Mouse (Mus musculus) forebrain, embryonic 14.5 days (tissue): ENCODE data around the gene Pacs1. TPM values are rescaled to one million over a fixed set of nuclear protein-coding genes. Genes with fewer than 3 reads are reported as not detected.
"Not testable (repeated sequence)": the region's sequence is repeated elsewhere in the genome, so short reads cannot be mapped to it uniquely, and the experiment has no call there.

Source experiments
- ATAC-seq: fragments of 200-750 bp; cut with Nextera tagmentation; 2 replicates; pipeline ENCODE4 v1.8.0; 2017; ENCODE audit warnings: mild to moderate bottlenecking, moderate library complexity
- DNase-seq: peaks from one replicate; pipeline ENCODE4 v3.0.0-alpha.2; 2015; ENCODE audit warnings: low spot score
- H3K27ac ChIP-seq: fragments of 300-500 bp; sonication (generic); 2 replicates; pipeline ENCODE4 v1.5.1; 2014; ENCODE audit warnings: low read depth, mild to moderate bottlenecking, control low read depth, low read length, moderate library complexity
- H3K27me3 ChIP-seq: fragments of 300-500 bp; sonication (generic); replicated peaks from 2 replicates; pipeline ENCODE4 v1.6.1; 2014; ENCODE audit warnings: low read length, control low read depth, mixed read lengths; ENCODE audit not compliant: control insufficient read depth, insufficient read depth
- H3K36me3 ChIP-seq: fragments of 300-500 bp; sonication (generic); 2 replicates; pipeline ENCODE4 v1.6.1; 2014; ENCODE audit warnings: low read length, control low read depth; ENCODE audit not compliant: control insufficient read depth, insufficient read depth
- H3K4me1 ChIP-seq: fragments of 300-500 bp; sonication (generic); 2 replicates; pipeline ENCODE4 v1.6.1; 2014; ENCODE audit warnings: antibody characterized with exemption, low read length, control low read depth; ENCODE audit not compliant: control insufficient read depth, insufficient read depth
- H3K4me2 ChIP-seq: fragments of 300-500 bp; sonication (generic); 2 replicates; pipeline ENCODE4 v1.6.1; 2014; ENCODE audit warnings: mild to moderate bottlenecking, control low read depth, low read length
- H3K4me3 ChIP-seq: fragments of 300-500 bp; sonication (generic); 2 replicates; pipeline ENCODE4 v1.5.1; 2014; ENCODE audit warnings: low read depth, low read length, control low read depth
- H3K9ac ChIP-seq: fragments of 300-500 bp; sonication (generic); 2 replicates; pipeline ENCODE4 v1.6.1; 2014; ENCODE audit warnings: mild to moderate bottlenecking, low read length, control low read depth, moderate library complexity
- H3K9me3 ChIP-seq: fragments of 300-500 bp; sonication (generic); replicated peaks from 2 replicates; pipeline ENCODE4 v1.6.1; 2016; ENCODE audit warnings: low read length, control low read depth, mixed read lengths; ENCODE audit not compliant: control insufficient read depth
- WGBS: fragments of 180-500 bp; shearing (Covaris S2); extraction: QIAGEN DNeasy Blood & Tissue Kit; methylation state at CpG from one replicate; pipeline ENCODE4 v1.1.7; 2014; 5-methylcytosine and 5-hydroxymethylcytosine counted together
- polyA plus RNA-seq: library from polyadenylated mRNA; unstranded; fragments of >200 nt; fragmentation: Nextera tagmentation; extraction: Ambion mirVana; gene quantifications from 2 replicates; pipeline ENCODE4 v1.2.1, GENCODE M21; 2014

The Pacs1 gene
- polyA plus RNA-seq, 1 experiment from 2014 or later, result 25.0 TPM

- H3K4me3 ChIP-seq, result peak overlapping the region; percentile 80
- peaks cover 43% of the 10 kb centered on the region for H3K4me1 ChIP-seq
- peak; percentile 98 for DNase-seq
- H3K9me3 ChIP-seq, result no peaks in the 10 kb centered on the region
- ATAC-seq, result peak; percentile 79
- peak overlapping the region; percentile 93 for H3K4me2 ChIP-seq
- no peaks in the 10 kb centered on the region for H3K27me3 ChIP-seq
- peaks cover 36% of the 10 kb centered on the region for H3K36me3 ChIP-seq
- H3K9ac ChIP-seq, result peak overlapping the region; percentile 96
- peak overlapping the region; percentile 91 for H3K27ac ChIP-seq
- 0% methylated on average over 21 of the region's 21 CpGs for WGBS
These were observed 178.7 kb downstream of the Pacs1 start for GRCm38 (mm10) chr19:5094243-5094632.

- no peak for DNase-seq
- Histone ChIP-seq H3K4me3 (0 out of 2 replicates have a peak overlapping the region, but pooled peaks have one; percentile 80), H3K27ac (no peak overlapping the region), H3K36me3 (peaks cover 36% of the 10 kb centered on the region), H3K9ac (no peak overlapping the region), H3K27me3 (no peaks in the 10 kb centered on the region), H3K4me1 (peaks cover 44% of the 10 kb centered on the region), H3K9me3 (no peaks in the 10 kb centered on the region), H3K4me2 (peak overlapping the region; percentile 93)
- no peak for ATAC-seq
- 75% methylated on average over 12 of the region's 12 CpGs for WGBS
These were observed 179.3 kb downstream of the Pacs1 start for GRCm38 (mm10) chr19:5093481-5094242.

GRCm38 (mm10) chr19:5092083-5092482 is 180.8 kb downstream of the Pacs1 start:
- Histone ChIP-seq H3K4me3 (no peak overlapping the region), H3K27me3 (no peaks in the 10 kb centered on the region), H3K27ac (no peak overlapping the region), H3K4me2 (no peak overlapping the region), H3K36me3 (peaks cover 36% of the 10 kb centered on the region), H3K9ac (no peak overlapping the region), H3K4me1 (peaks cover 43% of the 10 kb centered on the region), H3K9me3 (no peaks in the 10 kb centered on the region)
- 83% methylated on average over 10 of the region's 10 CpGs for WGBS
- DNase-seq (no peak), ATAC-seq (no peak)

GRCm38 (mm10) chr19:5089324-5089723 is 183.6 kb downstream of the Pacs1 start:
- peak overlapping the region; percentile 71 for H3K9ac ChIP-seq
- DNase-seq (no peak), ATAC-seq (no peak)
- H3K9me3 ChIP-seq, result no peaks in the 10 kb centered on the region
- H3K27me3 ChIP-seq, result peaks cover 19% of the 10 kb centered on the region
- peak overlapping the region; percentile 77 for H3K4me3 ChIP-seq
- no peak overlapping the region for H3K27ac ChIP-seq
- peak overlapping the region; percentile 89 for H3K4me2 ChIP-seq
- H3K4me1 ChIP-seq, result peaks cover 20% of the 10 kb centered on the region
- WGBS, result 92% methylated on average over 4 of the region's 4 CpGs
- H3K36me3 ChIP-seq, result peaks cover 36% of the 10 kb centered on the region

- peaks cover 16% of the 10 kb centered on the region for H3K4me1 ChIP-seq
- peak within 1 kb of the TSS; percentile 71 for H3K9ac ChIP-seq
- under 1% methylated on average over 58 of the region's 58 CpGs for WGBS
- DNase-seq (peak; percentile 100), ATAC-seq (peak; percentile 96)
- H3K4me3 ChIP-seq, result peak within 1 kb of the TSS; percentile 77
- peaks cover 29% of the 10 kb centered on the region for H3K36me3 ChIP-seq
- peak within 1 kb of the TSS; percentile 79 for H3K27ac ChIP-seq
- H3K4me2 ChIP-seq, result peak within 1 kb of the TSS; percentile 89
- peaks cover 31% of the 10 kb centered on the region for H3K27me3 ChIP-seq
- no peaks in the 10 kb centered on the region for H3K9me3 ChIP-seq
These were observed 184.8 kb downstream of the Pacs1 start, which contains the start of gene Yif1a for GRCm38 (mm10) chr19:5087884-5088728. TSS of gene Yif1a (plus strand) at chr19:5088538.

GRCm38 (mm10) chr19:5086533-5086932 is 186.4 kb downstream of the Pacs1 start:
- not testable (repeated sequence) for H3K27ac ChIP-seq, H3K9me3 ChIP-seq, H3K4me3 ChIP-seq, H3K9ac ChIP-seq, DNase-seq, ATAC-seq, H3K4me2 ChIP-seq
- Histone ChIP-seq H3K36me3 (peaks cover 13% of the 10 kb centered on the region), H3K27me3 (peaks cover 47% of the 10 kb centered on the region), H3K4me1 (peaks cover 16% of the 10 kb centered on the region)
- 63% methylated on average over 4 of the region's 4 CpGs for WGBS

GRCm38 (mm10) chr19:5085145-5085863 is 187.6 kb downstream of the Pacs1 start, which contains the start of gene Tmem151a:
TSS of gene Tmem151a (minus strand) at chr19:5085531.
- H3K9ac ChIP-seq, result peak within 1 kb of the TSS; percentile 63
- peak within 1 kb of the TSS; percentile 79 for H3K4me2 ChIP-seq
- H3K9me3 ChIP-seq, result no peaks in the 10 kb centered on the region
- DNase-seq, result no peak
- peaks cover 1% of the 10 kb centered on the region for H3K36me3 ChIP-seq
- whole genome bisulfite sequencing, result 1% methylated on average over 66 of the region's 69 CpGs
- no peak within 1 kb of the TSS for H3K27ac ChIP-seq
- peaks cover 56% of the 10 kb centered on the region for H3K27me3 ChIP-seq
- no peak for ATAC-seq
- H3K4me3 ChIP-seq, result peak within 1 kb of the TSS; percentile 46
- H3K4me1 ChIP-seq, result peaks cover 16% of the 10 kb centered on the region

- Histone ChIP-seq H3K4me3 (peak overlapping the region; percentile 46), H3K4me1 (peaks cover 16% of the 10 kb centered on the region), H3K9ac (peak overlapping the region; percentile 63), H3K27ac (no peak overlapping the region), H3K27me3 (peaks cover 56% of the 10 kb centered on the region), H3K4me2 (peak overlapping the region; percentile 79), H3K36me3 (no peaks in the 10 kb centered on the region), H3K9me3 (no peaks in the 10 kb centered on the region)
- 7% methylated on average over 13 of the region's 15 CpGs for WGBS
- DNase-seq (no peak), ATAC-seq (no peak)
These were observed 188.1 kb downstream of the Pacs1 start for GRCm38 (mm10) chr19:5084834-5085144.
